Mouse (Mus musculus): ENCODE measurements around the gene Gys1.

GRCm38 (mm10) chr7:45475291-45475969 is 40.8 kb downstream of the Gys1 start:
- TF ChIP-seq CTCF (IDR thresholded peaks at IDR 0.05; ENCODE audit: low read depth) (no peak), EP300 (IDR thresholded peaks at IDR 0.05; ENCODE audit: low read depth) (no peak)
